Mouse (Mus musculus) erythroid progenitor cell, adult 5-6 weeks (primary cell): Measurements from ENCODE around the gene Zbtb8os. TPM values are rescaled to one million over a fixed set of nuclear protein-coding genes. Genes with fewer than 3 reads are reported as not detected.
A peak's percentile ranks its signal among the peaks of the same experiment; 100 is the strongest.
"Not testable (repeated sequence)": the region's sequence is repeated elsewhere in the genome, so short reads cannot be mapped to it uniquely, and the experiment has no call there.

Experiments
- ATAC-seq: replicated peaks from 2 replicates; pipeline ENCODE4 v1.8.0; 2016; ENCODE audit warnings: moderate number of reproducible peaks, mild to moderate bottlenecking, moderate TSS enrichment, inconsistent platforms; ENCODE audit not compliant: poor library complexity, low FRiP score, severe bottlenecking
- total RNA-seq, 2 experiments: library from RNA; stranded (forward) in 1 of 2; stranded (reverse) in 1 of 2; fragments of 150-400 nt in 1 of 2; fragments of 186-747, 209-891 nt in 1 of 2; gene quantifications; 2 replicates each; pipeline versions ENCODE4 v1.2.3 to v1.2.4; 2015 to 2017; ENCODE audit warnings: low replicate concordance in 2 of 2

The Zbtb8os gene
- total RNA-seq, 2 experiments from 2014 or later: 16.3 to 16.8 TPM

- no peak for ATAC-seq
Measured at GRCm38 (mm10) chr4:129324756-129325155, 10.7 kb upstream of the Zbtb8os start.

GRCm38 (mm10) chr4:129326191-129326590 is 9.3 kb upstream of the Zbtb8os start:
- ATAC-seq: no peak

DNA sequence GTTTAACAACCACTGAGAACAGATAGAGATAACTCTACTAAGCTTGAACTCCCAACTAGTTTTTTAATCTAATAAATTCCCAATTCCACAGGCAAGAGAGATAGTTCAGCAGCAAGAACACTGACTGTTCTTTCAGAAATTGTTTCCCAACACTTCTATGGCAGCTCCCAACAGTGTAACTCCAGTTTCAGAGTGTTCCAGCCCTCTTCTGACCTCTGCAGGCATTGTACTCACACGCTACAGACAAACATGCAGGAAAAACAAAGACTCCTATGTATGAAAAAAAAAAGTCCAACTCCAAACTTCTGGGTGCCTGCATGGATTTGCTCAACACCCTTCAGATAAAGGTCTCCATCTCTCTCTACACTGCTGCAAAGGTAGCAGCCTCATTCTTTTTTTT is 2.6 kb upstream of the Zbtb8os start:
- ATAC-seq: no peak

DNA sequence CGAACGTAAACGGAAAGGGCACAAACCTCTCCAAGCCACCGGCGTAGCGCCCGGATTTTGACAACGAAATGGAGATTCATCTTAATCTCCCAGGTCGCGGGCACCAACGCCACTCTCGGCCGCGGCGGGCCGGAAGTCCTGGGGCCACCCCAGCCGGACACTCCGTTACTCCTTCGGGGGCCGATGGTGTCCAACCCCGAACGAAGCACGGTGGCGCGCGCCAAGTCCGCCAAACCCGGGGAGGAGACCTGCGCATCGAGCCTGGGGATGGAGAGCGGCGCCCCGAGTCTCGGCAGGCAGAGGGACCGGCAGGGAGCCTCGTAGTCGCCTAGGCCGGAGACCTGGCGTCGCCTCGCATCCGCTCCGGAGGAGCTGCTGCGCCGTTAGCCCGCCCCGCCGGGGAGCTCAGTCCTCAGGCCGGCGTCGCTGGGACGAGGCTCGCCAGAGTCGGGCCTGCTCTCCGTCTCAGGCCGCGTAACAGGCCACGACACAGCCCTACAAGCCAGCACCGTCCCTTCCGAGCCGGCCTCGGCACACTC is 749 bp upstream of the Zbtb8os start:
- peak; percentile 36 for ATAC-seq

GRCm38 (mm10) chr4:129336291-129336690 is 796 bp downstream of the Zbtb8os start:
- ATAC-seq: no peak

GRCm38 (mm10) chr4:129339743-129340142 is 4.2 kb downstream of the Zbtb8os start:
- peak; percentile 58 for ATAC-seq

DNA sequence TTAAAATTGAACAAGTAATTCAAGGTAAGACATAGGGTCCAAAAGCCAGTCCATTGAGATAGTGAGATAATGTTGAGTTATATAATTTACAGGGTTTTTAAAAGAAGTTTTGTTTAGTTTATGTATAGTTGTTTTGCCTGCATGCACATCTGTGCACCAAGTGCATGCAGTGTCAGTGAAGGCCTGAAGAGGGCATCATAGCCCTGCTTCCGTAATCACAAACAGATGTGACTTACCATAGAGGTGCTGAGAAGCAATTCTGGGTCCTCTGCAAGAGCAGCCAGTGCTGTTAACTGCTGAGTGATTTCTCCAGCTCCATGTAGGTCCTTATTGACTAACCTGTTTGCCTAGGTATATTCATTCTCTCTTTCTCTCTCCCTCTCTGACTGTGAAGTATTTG is 6.4 kb downstream of the Zbtb8os start:
- no peak for ATAC-seq

- ATAC-seq: no peak
Measured at GRCm38 (mm10) chr4:129342705-129343104, 7.2 kb downstream of the Zbtb8os start.

GRCm38 (mm10) chr4:129346481-129347154 is 11.1 kb downstream of the Zbtb8os start:
- no peak for ATAC-seq

DNA sequence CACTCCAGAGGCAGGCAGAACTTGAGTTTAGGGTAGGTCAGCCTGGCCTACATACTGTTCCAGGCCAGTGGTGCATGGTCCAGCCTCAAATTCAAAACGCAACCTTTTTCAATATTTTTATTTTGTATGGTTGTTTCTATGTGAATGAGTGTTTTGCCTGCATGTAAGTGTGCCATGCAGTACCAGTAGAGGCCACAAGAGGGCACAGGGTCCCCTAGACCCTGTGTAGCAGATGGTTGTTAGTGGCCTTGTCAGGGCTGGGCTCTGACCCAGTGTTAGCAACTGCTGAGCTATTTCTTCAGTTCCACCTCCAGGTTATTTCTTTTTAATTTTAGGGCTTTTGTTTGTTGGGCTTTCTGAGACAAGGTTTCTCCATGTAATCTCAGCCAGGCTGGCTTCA is 15.1 kb downstream of the Zbtb8os start:
- ATAC-seq: peak; percentile 87

GRCm38 (mm10) chr4:129351111-129351510 is 15.6 kb downstream of the Zbtb8os start:
- ATAC-seq: no peak

DNA sequence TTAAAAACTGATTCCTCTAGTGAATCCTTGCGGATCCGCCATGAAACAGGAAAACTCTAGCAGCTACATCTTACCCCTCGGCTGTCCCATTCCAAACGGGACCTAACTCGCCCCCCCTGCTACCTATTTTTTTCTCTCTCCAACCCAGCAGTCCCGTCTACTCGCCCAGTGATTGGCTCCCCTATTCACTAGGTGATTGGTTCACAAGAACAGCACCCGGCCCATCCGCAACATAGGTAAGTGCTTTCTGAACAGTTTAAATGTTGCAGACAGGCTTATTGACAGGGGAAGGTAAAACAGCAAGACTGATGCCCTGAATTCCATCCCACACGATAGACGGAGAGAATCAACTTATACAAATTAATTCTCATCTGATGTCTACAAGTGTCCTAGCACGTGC is 17.7 kb downstream of the Zbtb8os start:
- ATAC-seq: no peak

GRCm38 (mm10) chr4:129354236-129354635 is 18.7 kb downstream of the Zbtb8os start:
- ATAC-seq: no peak

DNA sequence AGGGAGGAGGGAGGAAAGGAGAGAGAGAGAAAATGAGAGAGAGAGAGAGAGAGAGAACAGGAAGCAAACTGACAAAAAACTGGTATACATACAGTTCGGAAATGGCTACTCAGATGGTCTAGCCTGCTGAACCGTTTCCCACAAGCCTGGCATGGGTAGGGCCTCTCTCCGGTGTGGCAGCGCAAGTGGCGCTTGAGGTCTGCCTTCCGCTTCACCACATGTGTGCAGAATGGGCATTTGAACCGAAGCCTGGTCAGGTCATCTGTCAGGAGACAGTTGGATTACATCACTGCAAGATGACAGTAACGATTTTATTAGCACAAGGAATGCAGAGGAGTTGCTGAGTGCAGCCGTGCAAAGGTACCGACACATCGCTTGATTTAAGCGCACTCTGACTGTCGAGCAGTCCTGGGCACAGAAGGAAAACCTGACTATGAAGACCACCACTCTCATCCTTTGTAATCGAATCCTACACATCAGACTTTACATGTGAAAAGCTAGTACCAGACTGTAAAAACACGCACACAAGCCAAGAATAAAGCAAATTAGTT is 22.2 kb downstream of the Zbtb8os start:
- ATAC-seq: no peak

DNA sequence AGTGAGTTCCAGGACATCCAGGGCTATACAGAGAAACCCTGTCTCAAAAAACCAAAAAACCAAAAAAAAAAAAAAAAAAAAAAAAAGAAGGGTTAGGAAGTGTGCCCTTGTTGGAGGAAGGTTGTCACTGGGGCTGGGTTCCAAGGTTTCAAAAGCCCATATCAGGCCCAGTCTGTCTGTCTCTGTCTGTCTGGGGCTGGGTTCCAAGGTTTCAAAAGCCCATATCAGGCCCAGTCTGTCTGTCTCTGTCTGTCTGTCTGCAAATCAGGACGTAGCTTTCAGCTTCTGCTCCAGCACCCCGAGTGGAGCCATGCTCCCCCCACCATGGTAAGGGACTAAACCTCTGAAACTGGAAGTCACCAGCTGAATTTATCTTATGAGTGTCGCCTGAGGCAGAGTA is 26.7 kb downstream of the Zbtb8os start:
- not testable (repeated sequence) for ATAC-seq

- ATAC-seq: no peak
Measured at GRCm38 (mm10) chr4:129362771-129363170, 27.3 kb downstream of the Zbtb8os start.

- no peak for ATAC-seq
Measured at GRCm38 (mm10) chr4:129363463-129363862, 28.0 kb downstream of the Zbtb8os start.

DNA sequence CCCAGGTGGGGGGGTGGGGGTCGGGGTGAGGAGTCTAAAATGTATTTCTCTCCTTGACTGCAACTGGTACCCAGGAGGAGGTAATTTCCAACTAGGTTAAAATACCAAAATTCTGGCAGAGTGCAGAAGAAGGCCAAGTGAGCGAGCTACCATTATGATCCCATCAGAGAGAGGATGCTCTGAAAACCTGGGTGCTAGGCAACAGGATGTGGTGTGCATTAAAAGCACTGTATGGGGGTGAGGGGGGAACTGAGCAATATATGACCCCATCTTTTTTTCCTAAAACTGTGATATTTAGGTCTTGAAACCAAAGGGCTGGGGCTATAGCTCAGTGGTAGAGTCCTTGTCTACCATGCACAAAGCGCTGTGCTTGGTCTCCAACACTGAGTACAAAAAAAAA is 28.9 kb downstream of the Zbtb8os start:
- no peak for ATAC-seq

DNA sequence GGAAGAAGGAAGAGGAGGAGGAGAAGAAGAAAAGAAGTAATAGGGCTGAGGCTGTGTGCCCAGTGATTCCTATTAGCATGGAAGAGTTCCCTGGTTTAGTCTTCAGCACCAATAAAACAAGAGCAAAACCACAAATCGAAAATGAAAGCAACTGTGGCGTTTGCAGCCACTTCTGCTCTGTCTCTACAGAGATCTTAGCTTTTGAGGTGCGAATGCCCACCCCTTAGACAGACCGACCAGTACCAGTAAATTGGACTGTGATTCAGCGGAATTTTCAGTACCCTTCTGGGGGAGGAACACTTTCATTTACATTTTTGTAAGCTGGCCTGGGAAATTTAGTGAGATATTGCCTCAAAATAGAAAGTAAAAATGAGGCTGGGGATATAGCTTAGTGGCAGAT is 29.7 kb downstream of the Zbtb8os start:
- ATAC-seq: peak; percentile 64

DNA sequence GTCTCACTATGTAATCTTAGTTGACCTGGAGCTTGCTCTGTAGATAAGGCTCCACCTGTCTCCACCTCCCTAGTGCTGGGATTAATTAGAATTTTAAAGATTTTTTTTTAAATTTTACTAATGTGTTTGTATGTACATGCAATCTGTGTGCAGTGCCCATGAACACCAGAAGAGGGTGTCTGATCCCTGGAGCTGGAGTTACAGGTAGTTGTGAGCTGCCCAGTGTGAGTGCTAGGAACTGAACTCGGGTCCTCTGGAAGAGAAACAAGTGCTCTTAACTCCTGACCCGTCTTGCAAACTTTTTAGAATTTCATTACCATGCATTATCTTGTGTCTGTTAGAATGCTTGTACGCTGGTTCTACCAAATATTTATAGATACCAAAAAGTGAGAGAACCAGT is 35.9 kb downstream of the Zbtb8os start:
- ATAC-seq: no peak

DNA sequence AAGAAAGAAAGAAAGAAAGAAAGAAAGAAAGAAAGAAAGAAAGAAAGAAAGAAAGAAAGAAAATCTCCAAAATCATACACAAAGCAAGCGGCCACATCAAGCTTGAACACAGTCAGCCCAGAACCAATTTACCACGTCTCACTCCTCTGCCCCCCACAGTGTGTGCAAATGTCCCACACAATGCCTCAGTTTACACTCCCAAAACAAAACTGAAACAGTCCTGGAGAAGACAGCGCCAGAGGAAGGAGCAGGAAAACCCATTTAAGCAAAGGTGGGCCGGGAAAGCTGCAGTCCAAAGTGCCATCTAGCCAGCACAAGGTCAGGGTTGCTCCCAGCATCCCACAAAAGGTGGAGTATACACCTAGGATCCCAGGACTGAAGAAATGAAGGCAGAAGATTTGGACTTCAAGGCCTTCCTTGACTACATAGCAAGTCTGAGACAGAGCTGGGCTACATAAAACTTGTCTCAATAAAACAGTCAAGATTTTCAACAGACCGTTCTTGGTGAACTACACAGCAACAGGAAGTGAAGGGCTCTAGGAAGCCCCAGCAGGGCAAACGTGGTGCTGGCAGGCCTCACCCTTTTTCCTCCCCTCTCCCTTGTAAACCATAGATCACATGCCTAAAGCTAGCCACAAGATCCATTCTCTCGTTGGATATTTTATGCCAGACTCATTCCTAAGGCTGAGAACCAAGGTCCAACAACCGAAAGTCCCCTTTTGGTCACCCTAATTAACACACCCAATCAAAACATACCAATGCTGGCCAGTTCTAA is 37.9 kb downstream of the Zbtb8os start:
- ATAC-seq: 0 out of 2 replicates have a peak, but pooled peaks have one; percentile 28
